Mouse (Mus musculus): ENCODE results near the gene Bad.

Bad gene

GRCm38 (mm10) chr19:6914540-6914939, 27.1 kb upstream of the Bad start:
- DNase-seq (ENCODE audit: low spot score) = no peak

- no peak for DNase-seq (ENCODE audit: low spot score)
Measured at GRCm38 (mm10) chr19:6915276-6915675, 26.4 kb upstream of the Bad start.

- no peak for DNase-seq (ENCODE audit: low spot score)
Measured at GRCm38 (mm10) chr19:6916496-6916895, 25.2 kb upstream of the Bad start.

- no peak for DNase-seq (ENCODE audit: low spot score)
Measured at GRCm38 (mm10) chr19:6918321-6918720, 23.3 kb upstream of the Bad start.

- no peak for DNase-seq (ENCODE audit: low spot score)
Measured at GRCm38 (mm10) chr19:6919431-6919830, 22.2 kb upstream of the Bad start.

- DNase-seq (ENCODE audit: low spot score) = no peak
Measured at GRCm38 (mm10) chr19:6919876-6920740, 21.6 kb upstream of the Bad start.

GRCm38 (mm10) chr19:6920741-6921636, 20.7 kb upstream of the Bad start:
- no peak for DNase-seq (ENCODE audit: low spot score)

- peak; percentile 100 for DNase-seq (ENCODE audit: low spot score)
Measured at GRCm38 (mm10) chr19:6921647-6922567, 19.8 kb upstream of the Bad start, which contains the start of gene Esrra. TSS of gene Esrra (minus strand) at chr19:6921813.

GRCm38 (mm10) chr19:6922901-6923735, 18.5 kb upstream of the Bad start:
- DNase-seq (ENCODE audit: low spot score) = no peak

- peak; percentile 74 for DNase-seq (ENCODE audit: low spot score)
Measured at GRCm38 (mm10) chr19:6924461-6925306, 17.0 kb upstream of the Bad start.

- no peak for DNase-seq (ENCODE audit: low spot score)
Measured at GRCm38 (mm10) chr19:6925307-6925573, 16.4 kb upstream of the Bad start, which contains the start of gene Catsperz. TSS of gene Catsperz (minus strand) at chr19:6925380.

- DNase-seq (ENCODE audit: low spot score) = no peak
Measured at GRCm38 (mm10) chr19:6925611-6926329, 15.9 kb upstream of the Bad start.

- DNase-seq (ENCODE audit: low spot score) = no peak
Measured at GRCm38 (mm10) chr19:6926559-6927255, 15.0 kb upstream of the Bad start.

GRCm38 (mm10) chr19:6928080-6928479, 13.6 kb upstream of the Bad start:
- DNase-seq (ENCODE audit: low spot score) = no peak

GRCm38 (mm10) chr19:6931002-6931401, 10.7 kb upstream of the Bad start:
- DNase-seq (ENCODE audit: low spot score) = no peak

- no peak for DNase-seq (ENCODE audit: low spot score)
Measured at GRCm38 (mm10) chr19:6932018-6932417, 9.6 kb upstream of the Bad start.

- DNase-seq (ENCODE audit: low spot score) = no peak
Measured at GRCm38 (mm10) chr19:6933102-6933435, 8.6 kb upstream of the Bad start.

- no peak for DNase-seq (ENCODE audit: low spot score)
Measured at GRCm38 (mm10) chr19:6933436-6934194, 8.0 kb upstream of the Bad start.
